Comparison of ENCODE assay signal across 8 mouse cellular contexts in the genomic region with DNA sequence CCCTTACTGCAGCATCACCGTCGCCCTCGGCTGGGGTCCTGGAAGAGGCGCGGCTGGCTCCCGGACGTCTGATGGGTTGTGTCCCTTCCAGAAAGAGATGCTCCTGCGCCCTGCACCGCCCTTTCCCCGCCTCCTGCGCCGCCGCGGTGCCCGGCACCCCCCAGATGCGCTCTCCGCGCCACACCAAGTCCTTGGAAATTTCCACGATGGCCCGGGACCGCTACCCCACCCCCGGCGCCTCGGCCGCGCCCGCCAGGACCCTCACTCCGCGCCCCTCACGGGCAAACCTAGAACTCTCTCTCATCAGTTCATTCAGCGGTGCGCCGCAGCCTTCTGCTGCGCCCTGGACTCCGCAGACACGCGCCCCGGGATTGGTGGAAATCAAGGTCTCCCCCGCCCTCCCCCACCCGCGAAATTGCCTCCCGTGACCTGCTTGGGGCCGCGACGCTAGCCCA. TPM values are rescaled to one million over a fixed set of nuclear protein-coding genes. Genes with fewer than 3 reads are reported as not detected.
DNase-seq lines count a peak whose midpoint lies in the region; ATAC-seq lines count a peak whose summit lies in the region.

A gene (minus strand): TSS at position 377 of the 455 bp plus-strand sequence.

- H3K4me3 ChIP-seq in embryonic facial prominence, embryonic 15.5 days (replicated peaks) = peak within 1 kb of the TSS; percentile 54
- H3K4me3 ChIP-seq in hindbrain, embryonic 15.5 days = peak within 1 kb of the TSS; percentile 88
- peak within 1 kb of the TSS; percentile 74 for H3K4me3 ChIP-seq in midbrain, embryonic 14.5 days (replicated peaks; ENCODE audit: low read depth, low read length)

- H3K27ac ChIP-seq in embryonic facial prominence, embryonic 15.5 days (replicated peaks) = no peak within 1 kb of the TSS
- H3K27ac ChIP-seq in hindbrain, embryonic 15.5 days (replicated peaks) = peak within 1 kb of the TSS; percentile 98
- peak within 1 kb of the TSS; percentile 99 for H3K27ac ChIP-seq in midbrain, embryonic 14.5 days (replicated peaks; ENCODE audit: low read depth, low read length)

- peak; percentile 15 for ATAC-seq in activated CD4-positive, CD25-positive, alpha-beta regulatory T cell, adult 4 months
- peak; percentile 46 for ATAC-seq in embryonic facial prominence, embryonic 15.5 days (ENCODE audit: insufficient number of reproducible peaks, low FRiP score, low TSS enrichment, low read depth)
- peak; percentile 73 for ATAC-seq in hindbrain, embryonic 15.5 days (ENCODE audit: low FRiP score, low read depth)
- ATAC-seq in midbrain, embryonic 14.5 days (ENCODE audit: low FRiP score, low TSS enrichment) = peak; percentile 72

- H3K4me2 ChIP-seq in embryonic facial prominence, embryonic 15.5 days (replicated peaks) = peak within 1 kb of the TSS; percentile 98
- peak within 1 kb of the TSS; percentile 73 for H3K4me2 ChIP-seq in hindbrain, embryonic 15.5 days
- peak within 1 kb of the TSS; percentile 73 for H3K4me2 ChIP-seq in midbrain, embryonic 14.5 days (ENCODE audit: low read length)

- peak; percentile 31 for DNase-seq in adrenal gland, postnatal 10 days
- no peak for DNase-seq in adrenal gland, adult 8-10 months
- peak in 1 of 2 experiments; percentile 51 for DNase-seq in left cerebral cortex, adult 8-10 months (ENCODE audit: low spot score in 2 of 2)
- DNase-seq in midbrain, embryonic 14.5 days = peak; percentile 83
- DNase-seq in thymus, postnatal 10 days (ENCODE audit: low spot score in 2 of 2) = peak; percentile 56 to 63

- no peaks in the 10 kb centered on the region for H3K36me3 ChIP-seq in embryonic facial prominence, embryonic 15.5 days
- H3K36me3 ChIP-seq in hindbrain, embryonic 15.5 days = no peaks in the 10 kb centered on the region
- H3K36me3 ChIP-seq in midbrain, embryonic 14.5 days (ENCODE audit: control insufficient read depth, insufficient read depth, low read length) = 0 out of 2 replicates have a peak, but pooled peaks cover 5% of the 10 kb centered on the region

- peaks cover 8% of the 10 kb centered on the region; the same call in 1 of the 2 replicates for H3K4me1 ChIP-seq in embryonic facial prominence, embryonic 15.5 days
- peaks cover 41% of the 10 kb centered on the region for H3K4me1 ChIP-seq in hindbrain, embryonic 15.5 days (replicated peaks)
- peaks cover 32% of the 10 kb centered on the region for H3K4me1 ChIP-seq in midbrain, embryonic 14.5 days (ENCODE audit: control insufficient read depth, insufficient read depth, low read length)

- H3K27me3 ChIP-seq in embryonic facial prominence, embryonic 15.5 days = peaks cover 23% of the 10 kb centered on the region
- H3K27me3 ChIP-seq in hindbrain, embryonic 15.5 days = no peaks in the 10 kb centered on the region
- H3K27me3 ChIP-seq in midbrain, embryonic 14.5 days (ENCODE audit: control insufficient read depth, insufficient read depth, low read length) = no peaks in the 10 kb centered on the region

- peak within 1 kb of the TSS; percentile 39 for H3K9ac ChIP-seq in embryonic facial prominence, embryonic 15.5 days
- H3K9ac ChIP-seq in hindbrain, embryonic 15.5 days = peak within 1 kb of the TSS; percentile 94
- peak within 1 kb of the TSS; percentile 89 for H3K9ac ChIP-seq in midbrain, embryonic 14.5 days (replicated peaks; ENCODE audit: low read length)

- no peaks in the 10 kb centered on the region for H3K9me3 ChIP-seq in embryonic facial prominence, embryonic 15.5 days (replicated peaks)
- H3K9me3 ChIP-seq in hindbrain, embryonic 15.5 days = no peaks in the 10 kb centered on the region
- no peaks in the 10 kb centered on the region for H3K9me3 ChIP-seq in midbrain, embryonic 14.5 days (ENCODE audit: control insufficient read depth, low read length)

- WGBS in embryonic facial prominence, embryonic 15.5 days = under 1% methylated on average over 45 of the region's 45 CpGs
- under 1% methylated on average over 44 of the region's 45 CpGs for WGBS in hindbrain, embryonic 15.5 days
- under 1% methylated on average over 45 of the region's 45 CpGs for WGBS in midbrain, embryonic 14.5 days

RNA-seq across cellular contexts. Expression of the gene that starts here (rescaled TPM):
- 1 to 10 TPM; 1.7 to 2.5 TPM for total RNA-seq in adrenal gland, postnatal 10 days (2021)
- 1 to 10 TPM in 3 of 4 experiments, under 1 TPM in 1; 0.87 to 3.1 (median 2.2) TPM for total RNA-seq in adrenal gland, adult 8-10 months (2022)
- 10 to 100 TPM; 10.6 to 11.5 TPM for polyA plus RNA-seq in activated CD4-positive, CD25-positive, alpha-beta regulatory T cell, adult 4 months (2017; shearing (Covaris generic))
- 0.98 and 1.1 TPM in 2 replicates for polyA plus RNA-seq in embryonic facial prominence, embryonic 15.5 days (2015; fragmentation: Nextera tagmentation; extraction: Ambion mirVana)
- 7.0 and 7.8 TPM in 2 replicates for polyA plus RNA-seq in hindbrain, embryonic 15.5 days (2015; fragmentation: Nextera tagmentation; extraction: Ambion mirVana)
- total RNA-seq in left cerebral cortex, adult 8-10 months (2022) = 10 to 100 TPM; 29.4 to 41.0 (median 34.8) TPM
- polyA plus RNA-seq in midbrain, embryonic 14.5 days (2014; fragmentation: Nextera tagmentation; extraction: Ambion mirVana) = 7.5 and 8.4 TPM in 2 replicates

Comparison
In these comparisons a context has a peak if more than half of its experiments do, and no peak if none do; other contexts are left out.
1. RNA of the gene that starts here (total RNA-seq): 29.4 to 41.0 TPM in left cerebral cortex, adult 8-10 months; 0.87 to 3.1 TPM in adrenal gland, adult 8-10 months and 1.7 to 2.5 TPM in adrenal gland, postnatal 10 days; every median in the first group is over 4 times any median in the second.
2. ATAC-seq: peak in every context shown above with its lines; median percentile 73 in hindbrain, embryonic 15.5 days; 72 in midbrain, embryonic 14.5 days; 46 in embryonic facial prominence, embryonic 15.5 days; 15 in activated CD4-positive, CD25-positive, alpha-beta regulatory T cell, adult 4 months.
3. H3K9ac ChIP-seq: peak in every context shown above with its lines; median percentile 94 in hindbrain, embryonic 15.5 days; 89 in midbrain, embryonic 14.5 days; 39 in embryonic facial prominence, embryonic 15.5 days.
4. Peak in every context shown above with its lines, with median percentiles within 50 percentile points of each other: H3K4me2 ChIP-seq and H3K4me3 ChIP-seq.